Mouse (Mus musculus) heart, adult 2 months (tissue): ENCODE data around the gene Pctp. TPM values are rescaled to one million over a fixed set of nuclear protein-coding genes. Genes with fewer than 3 reads are reported as not detected.

Experiments
- DNase-seq, 2 experiments: peaks; one replicate each; pipeline ENCODE4 v3.0.0; 2021
- H3K27ac ChIP-seq: fragments of 200-600 bp; 2 replicates; pipeline ENCODE4 v1.8.1; 2022
- H3K27me3 ChIP-seq: fragments of 200-500 bp; 2 replicates; pipeline ENCODE4 v1.6.1; 2012; ENCODE audit warnings: mild to moderate bottlenecking, low read length, inconsistent platforms, mixed read lengths; ENCODE audit not compliant: control insufficient read depth, insufficient read depth
- H3K36me3 ChIP-seq: fragments of 200-500 bp; 2 replicates; pipeline ENCODE4 v1.6.1; 2012; ENCODE audit warnings: low read length, inconsistent platforms; ENCODE audit not compliant: control insufficient read depth, insufficient read depth
- H3K4me1 ChIP-seq: fragments of 200-500 bp; 2 replicates; pipeline ENCODE4 v1.6.1; 2011; ENCODE audit warnings: low read length; ENCODE audit not compliant: control insufficient read depth, insufficient read depth
- H3K4me3 ChIP-seq: fragments of 200-600 bp; 2 replicates; pipeline ENCODE4 v1.8.1; 2022
- H3K79me2 ChIP-seq: fragments of 200-500 bp; replicated peaks from 2 replicates; pipeline ENCODE4 v1.6.1; 2012; ENCODE audit warnings: mild to moderate bottlenecking, inconsistent platforms, low read length, moderate library complexity, mixed read lengths; ENCODE audit not compliant: control insufficient read depth, insufficient read depth
- H3K9ac ChIP-seq: fragments of 200-500 bp; 2 replicates; pipeline ENCODE4 v1.6.1; 2012; ENCODE audit warnings: low read depth, mild to moderate bottlenecking, control low read depth, inconsistent platforms, low read length, mixed read lengths
- CTCF ChIP-seq: fragments of 200-600 bp; IDR thresholded peaks from 2 replicates; pipeline ENCODE4 v1.8.1; 2022; ENCODE audit warnings: antibody characterized with exemption, mild to moderate bottlenecking, moderate library complexity
- EP300 ChIP-seq: fragments of 200-500 bp; IDR thresholded peaks from 2 replicates; pipeline ENCODE4 v1.6.1; 2011; ENCODE audit warnings: low read depth, low read length, control low read depth; ENCODE audit not compliant: insufficient read depth
- POLR2A ChIP-seq: fragments of 200-500 bp; IDR thresholded peaks from 2 replicates; pipeline ENCODE4 v1.6.1; 2011; ENCODE audit warnings: mild to moderate bottlenecking, low read depth, low read length, control low read depth; ENCODE audit not compliant: insufficient read depth
- WGBS: fragments of 180-500 bp; shearing (Covaris S2); methylation state at CpG from one replicate; pipeline ENCODE4 v1.1.7; 2018; 5-methylcytosine and 5-hydroxymethylcytosine counted together
- intact Hi-C: fragments of 180-260 bp; cut with DNase I; formaldehyde crosslinking; loops from one replicate; pipeline ENCODE4 v1.15.1; 2025
- polyA plus RNA-seq: library from polyadenylated mRNA; depleted of rRNA; stranded (reverse); fragments of >200 nt; gene quantifications from 2 replicates; pipeline ENCODE4 v1.2.3, GENCODE M21; 2012
- total RNA-seq, 2 experiments: library from RNA; stranded (reverse); gene quantifications; 2 replicates each; pipeline ENCODE4 v1.2.3; 2021

Pctp gene
- total and polyA plus RNA-seq, 3 experiments = 2.2 to 4.4 (median 4.0) TPM

- Histone ChIP-seq H3K4me3 (no peak overlapping the region), H3K79me2 (no peaks in the 10 kb centered on the region), H3K27me3 (no peaks in the 10 kb centered on the region), H3K4me1 (no peaks in the 10 kb centered on the region), H3K36me3 (no peaks in the 10 kb centered on the region), H3K27ac (no peak overlapping the region), H3K9ac (no peak overlapping the region)
- TF ChIP-seq CTCF (no peak), POLR2A (no peak), EP300 (no peak)
- intact Hi-C loops = loop anchor here (10.0 kb wide), 1 partner anchor 629 kb away; the partner anchor contains the start of genes Cox11 and Stxbp4
- WGBS = 29% methylated on average over 4 of the region's 4 CpGs
- no peak for DNase-seq
Observed at GRCm38 (mm10) chr11:90006111-90006510, 3.4 kb upstream of the Pctp start.

- intact Hi-C loops = loop anchor here (10.0 kb wide), 1 partner anchor 631 kb away; the partner anchor contains the start of genes Cox11 and Stxbp4
Observed at GRCm38 (mm10) chr11:90003386-90003785, 692 bp upstream of the Pctp start.

GRCm38 (mm10) chr11:90002987-90003348 is 274 bp upstream of the Pctp start:
- no peaks in the 10 kb centered on the region for H3K79me2 ChIP-seq
- no peaks in the 10 kb centered on the region for H3K36me3 ChIP-seq
- TF ChIP-seq CTCF (no peak), POLR2A (no peak), EP300 (no peak)
- WGBS = 13% methylated on average over 8 of the region's 8 CpGs
- no peak for DNase-seq
- H3K27ac ChIP-seq = no peak overlapping the region
- peak overlapping the region; percentile 29; the same call in 1 of the 2 replicates for H3K9ac ChIP-seq
- intact Hi-C loops = loop anchor here (10.0 kb wide), 1 partner anchor 632 kb away; the partner anchor contains the start of genes Cox11 and Stxbp4
- no peaks in the 10 kb centered on the region for H3K27me3 ChIP-seq
- peak overlapping the region; percentile 57 for H3K4me3 ChIP-seq
- no peaks in the 10 kb centered on the region for H3K4me1 ChIP-seq

More at GRCm38 (mm10) chr11:90003386-90003785, 692 bp upstream of the Pctp start:
- no peak for DNase-seq
- Histone ChIP-seq H3K27ac (no peak overlapping the region), H3K9ac (no peak overlapping the region), H3K4me1 (no peaks in the 10 kb centered on the region), H3K27me3 (no peaks in the 10 kb centered on the region), H3K36me3 (no peaks in the 10 kb centered on the region), H3K4me3 (no peak overlapping the region), H3K79me2 (no peaks in the 10 kb centered on the region)
- TF ChIP-seq POLR2A = no peak
- no peak for TF ChIP-seq CTCF
- TF ChIP-seq EP300 = no peak
- 92% methylated on average over 4 of the region's 4 CpGs for WGBS

- intact Hi-C loops = loop anchor here (10.0 kb wide), 1 partner anchor 633 kb away; the partner anchor contains the start of genes Cox11 and Stxbp4
- H3K27me3 ChIP-seq = no peaks in the 10 kb centered on the region
- no peaks in the 10 kb centered on the region for H3K4me1 ChIP-seq
- no peaks in the 10 kb centered on the region for H3K79me2 ChIP-seq
- TF ChIP-seq POLR2A (no peak), CTCF (no peak), EP300 (no peak)
- no peak for DNase-seq
- 82% methylated on average over 10 of the region's 10 CpGs for WGBS
- H3K27ac ChIP-seq = no peak overlapping the region
- H3K4me3 ChIP-seq = no peak overlapping the region
- no peaks in the 10 kb centered on the region for H3K36me3 ChIP-seq
- H3K9ac ChIP-seq = no peak overlapping the region
Observed at GRCm38 (mm10) chr11:90001396-90002230, 1.1 kb downstream of the Pctp start.

GRCm38 (mm10) chr11:90000666-90001065 is 2.0 kb downstream of the Pctp start:
- intact Hi-C loops = loop anchor here (10.0 kb wide), 1 partner anchor 634 kb away; the partner anchor contains the start of genes Cox11 and Stxbp4
- no peaks in the 10 kb centered on the region for H3K27me3 ChIP-seq
- no peak overlapping the region for H3K9ac ChIP-seq

More at GRCm38 (mm10) chr11:90000666-90001065, 2.0 kb downstream of the Pctp start:
- Histone ChIP-seq H3K4me3 (no peak overlapping the region), H3K36me3 (no peaks in the 10 kb centered on the region), H3K27ac (no peak overlapping the region), H3K4me1 (no peaks in the 10 kb centered on the region), H3K79me2 (no peaks in the 10 kb centered on the region)
- 85% methylated on average over 4 of the region's 4 CpGs for WGBS
- no peak for TF ChIP-seq POLR2A
- TF ChIP-seq EP300 = no peak
- TF ChIP-seq CTCF = no peak
- no peak for DNase-seq
